Mouse (Mus musculus): ENCODE results near the gene Ppp2r5c. TPM values are rescaled to one million over a fixed set of nuclear protein-coding genes. Genes with fewer than 3 reads are reported as not detected.

Ppp2r5c gene
- total RNA-seq, 1 experiment from 2014 or later, result 389 TPM

- ATAC-seq (replicated peaks; ENCODE audit: insufficient number of reproducible peaks, low FRiP score, low TSS enrichment, poor library complexity, severe bottlenecking), result peak; percentile 47; the same call in 1 of the 2 replicates
Observed at GRCm38 (mm10) chr12:110480701-110481100, 33.8 kb downstream of the Ppp2r5c start.

- ATAC-seq (replicated peaks; ENCODE audit: insufficient number of reproducible peaks, low FRiP score, low TSS enrichment, poor library complexity, severe bottlenecking), result no peak
Observed at GRCm38 (mm10) chr12:110483761-110484160, 36.8 kb downstream of the Ppp2r5c start.

GRCm38 (mm10) chr12:110484824-110485584, 38.1 kb downstream of the Ppp2r5c start:
- ATAC-seq (replicated peaks; ENCODE audit: insufficient number of reproducible peaks, low FRiP score, low TSS enrichment, poor library complexity, severe bottlenecking), result no peak

GRCm38 (mm10) chr12:110485585-110486331, 38.8 kb downstream of the Ppp2r5c start:
- ATAC-seq (replicated peaks; ENCODE audit: insufficient number of reproducible peaks, low FRiP score, low TSS enrichment, poor library complexity, severe bottlenecking), result peak; percentile 91

- ATAC-seq (replicated peaks; ENCODE audit: insufficient number of reproducible peaks, low FRiP score, low TSS enrichment, poor library complexity, severe bottlenecking), result no peak
Observed at GRCm38 (mm10) chr12:110486852-110487251, 39.9 kb downstream of the Ppp2r5c start.

GRCm38 (mm10) chr12:110488031-110488430, 41.1 kb downstream of the Ppp2r5c start:
- no peak for ATAC-seq (replicated peaks; ENCODE audit: insufficient number of reproducible peaks, low FRiP score, low TSS enrichment, poor library complexity, severe bottlenecking)

GRCm38 (mm10) chr12:110489946-110490701, 43.2 kb downstream of the Ppp2r5c start:
- no peak for ATAC-seq (replicated peaks; ENCODE audit: insufficient number of reproducible peaks, low FRiP score, low TSS enrichment, poor library complexity, severe bottlenecking)

GRCm38 (mm10) chr12:110492436-110492835, 45.5 kb downstream of the Ppp2r5c start:
- no peak for ATAC-seq (replicated peaks; ENCODE audit: insufficient number of reproducible peaks, low FRiP score, low TSS enrichment, poor library complexity, severe bottlenecking)

- no peak for ATAC-seq (replicated peaks; ENCODE audit: insufficient number of reproducible peaks, low FRiP score, low TSS enrichment, poor library complexity, severe bottlenecking)
Observed at GRCm38 (mm10) chr12:110493597-110494369, 46.9 kb downstream of the Ppp2r5c start.

- no peak for ATAC-seq (replicated peaks; ENCODE audit: insufficient number of reproducible peaks, low FRiP score, low TSS enrichment, poor library complexity, severe bottlenecking)
Observed at GRCm38 (mm10) chr12:110494846-110495245, 47.9 kb downstream of the Ppp2r5c start.

- no peak for ATAC-seq (replicated peaks; ENCODE audit: insufficient number of reproducible peaks, low FRiP score, low TSS enrichment, poor library complexity, severe bottlenecking)
Observed at GRCm38 (mm10) chr12:110495260-110495659, 48.3 kb downstream of the Ppp2r5c start.

- no peak for ATAC-seq (replicated peaks; ENCODE audit: insufficient number of reproducible peaks, low FRiP score, low TSS enrichment, poor library complexity, severe bottlenecking)
Observed at GRCm38 (mm10) chr12:110496016-110496415, 49.1 kb downstream of the Ppp2r5c start.

- ATAC-seq (replicated peaks; ENCODE audit: insufficient number of reproducible peaks, low FRiP score, low TSS enrichment, poor library complexity, severe bottlenecking), result no peak
Observed at GRCm38 (mm10) chr12:110497013-110497412, 50.1 kb downstream of the Ppp2r5c start.

GRCm38 (mm10) chr12:110497485-110497884, 50.6 kb downstream of the Ppp2r5c start:
- no peak for ATAC-seq (replicated peaks; ENCODE audit: insufficient number of reproducible peaks, low FRiP score, low TSS enrichment, poor library complexity, severe bottlenecking)

- peak; percentile 52 for ATAC-seq (replicated peaks; ENCODE audit: insufficient number of reproducible peaks, low FRiP score, low TSS enrichment, poor library complexity, severe bottlenecking)
Observed at GRCm38 (mm10) chr12:110498283-110499224, 51.6 kb downstream of the Ppp2r5c start.

GRCm38 (mm10) chr12:110499225-110499992, 52.5 kb downstream of the Ppp2r5c start:
- peak; percentile 55 for ATAC-seq (replicated peaks; ENCODE audit: insufficient number of reproducible peaks, low FRiP score, low TSS enrichment, poor library complexity, severe bottlenecking)

- ATAC-seq (replicated peaks; ENCODE audit: insufficient number of reproducible peaks, low FRiP score, low TSS enrichment, poor library complexity, severe bottlenecking), result peak; percentile 15; the same call in 1 of the 2 replicates
Observed at GRCm38 (mm10) chr12:110500095-110500494, 53.2 kb downstream of the Ppp2r5c start.

All from monocyte, adult 5-6 weeks (primary cell).